Mouse (Mus musculus): ENCODE measurements around the gene Rps10. TPM values are rescaled to one million over a fixed set of nuclear protein-coding genes. Genes with fewer than 3 reads are reported as not detected.
A peak's percentile ranks its signal among the peaks of the same experiment; 100 is the strongest.

Gene Rps10
- 100 to 1,000 TPM; 495 to 504 TPM for total RNA-seq (2021)
- long read RNA-seq, experiment 1, transcript Rps10-203 (6 exons, 887 nt), result major isoform, 30 of 39 reads
- long read RNA-seq, experiment 1, partial matches to known transcripts, result 4 of 39 reads
- long read RNA-seq, experiment 1, other reads (novel, unspliced or antisense), result 2 of 39 reads
- long read RNA-seq, experiment 2, transcript Rps10-203 (6 exons, 887 nt), result major isoform, 48 of 54 reads
- long read RNA-seq, experiment 2, partial matches to known transcripts, result 3 of 54 reads
- long read RNA-seq, experiment 2, other reads (novel, unspliced or antisense), result 0 of 54 reads

DNA sequence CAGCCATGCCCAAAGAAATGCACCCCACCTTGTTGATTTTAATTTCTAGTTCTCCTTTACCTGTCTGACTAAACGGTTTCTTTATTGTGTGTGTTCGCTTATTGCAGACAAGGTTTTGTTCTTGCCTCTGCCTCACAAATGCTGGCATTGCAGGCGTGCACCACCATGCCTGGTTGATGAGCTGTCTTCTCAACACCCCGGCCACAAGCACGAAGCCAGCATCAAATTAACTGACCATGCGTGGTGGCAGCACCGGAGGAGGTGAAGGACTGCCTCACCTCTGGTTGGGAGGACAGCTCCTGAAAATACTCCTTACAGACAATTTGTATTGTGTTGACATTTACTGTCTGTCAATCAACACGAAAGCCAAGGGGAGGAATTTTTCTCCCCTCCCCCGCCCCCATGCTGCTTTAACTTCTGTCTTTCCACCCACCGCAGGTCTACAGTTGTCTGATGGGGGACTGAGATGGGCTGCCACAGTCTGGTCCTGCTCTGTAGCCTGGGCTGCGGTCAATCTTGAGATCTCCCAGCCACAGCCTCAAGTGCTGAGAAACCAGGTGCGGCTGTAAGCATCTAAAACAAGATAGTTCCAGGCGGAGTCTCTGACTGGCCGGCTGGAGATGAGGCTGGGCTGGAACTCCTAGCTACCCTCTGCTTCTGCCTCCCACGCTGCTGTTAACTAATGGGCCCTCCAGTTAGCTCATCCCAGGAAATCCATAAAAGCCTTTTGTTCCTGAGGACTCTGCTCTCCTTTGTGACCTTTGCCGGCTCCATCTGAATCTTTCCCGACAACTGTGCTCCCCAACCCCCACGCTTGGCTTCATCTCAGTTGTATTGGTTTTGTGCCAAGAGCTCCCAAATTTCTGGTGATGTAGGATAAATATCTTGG, at the start of gene Rps10:
Rps10 (minus strand) TSS at position 538 of the 889 bp plus-strand sequence.
- DNase-seq (ENCODE audit: low spot score in 2 of 2), result no peak

DNA sequence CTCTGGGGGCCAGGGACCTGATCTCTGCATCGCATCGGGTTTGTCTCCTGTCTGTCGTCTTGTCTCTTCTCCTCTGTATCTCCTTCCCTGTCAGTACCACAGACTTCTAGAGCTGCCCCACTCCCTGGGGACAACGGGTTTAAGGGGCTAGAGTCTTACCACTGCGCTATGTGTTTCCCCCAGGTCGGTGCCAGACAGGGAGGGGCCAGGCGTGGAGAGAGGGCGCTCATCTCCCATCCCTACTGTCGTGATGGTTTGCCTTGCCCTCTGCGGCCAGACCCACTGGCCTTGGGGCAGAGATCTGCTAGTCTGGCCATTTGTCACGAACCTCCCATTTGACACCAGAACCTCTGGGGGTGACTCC, 49.1 kb upstream of the Rps10 start:
- no peak for DNase-seq (ENCODE audit: low spot score in 2 of 2)
- Histone ChIP-seq H3K27ac (peak overlapping the region; percentile 97), H3K4me3 (peak overlapping the region; percentile 75)
- no peak for TF ChIP-seq CTCF (conservative IDR thresholded peaks at IDR 0.05)

More for the DNA sequence above, at the start of gene Rps10:
- Histone ChIP-seq H3K27ac (peak within 1 kb of the TSS; percentile 90), H3K4me3 (peak within 1 kb of the TSS; percentile 95)
- no peak for TF ChIP-seq CTCF (conservative IDR thresholded peaks at IDR 0.05)

DNA sequence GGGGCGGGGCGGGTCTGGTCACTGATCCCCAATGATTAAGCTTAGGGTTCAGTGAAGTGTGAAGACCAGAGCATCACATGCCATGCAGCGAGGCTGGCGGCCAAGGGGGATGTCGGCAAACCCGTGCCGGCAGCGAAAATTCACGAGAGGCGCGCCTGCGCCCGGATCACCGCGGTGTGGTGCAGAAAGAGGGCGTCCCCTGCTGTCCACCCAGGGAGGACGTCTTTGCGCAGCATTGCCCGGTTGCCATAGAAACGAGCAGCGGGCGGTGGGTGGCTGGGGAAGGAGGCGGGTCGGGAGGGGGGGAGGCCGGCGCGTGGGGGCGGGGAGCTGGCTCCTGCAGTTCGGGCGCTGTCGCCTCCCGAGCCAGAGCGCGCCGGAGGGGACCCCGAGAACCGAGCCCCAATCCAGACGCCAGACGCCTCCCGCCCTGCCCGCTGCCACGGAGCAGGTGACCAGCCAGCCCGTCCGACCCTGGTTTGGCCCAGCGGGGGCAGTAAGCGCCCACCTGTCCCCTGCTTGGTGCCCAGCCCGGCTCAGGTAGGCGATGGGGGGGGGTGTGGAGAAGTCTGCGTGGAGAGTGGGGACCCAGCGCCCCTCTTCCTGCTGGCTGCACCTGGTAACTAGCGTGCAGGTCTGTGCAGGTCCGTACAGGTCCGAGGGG, 48.5 kb upstream of the Rps10 start:
- H3K4me3 ChIP-seq, result peak overlapping the region; percentile 75
- peak; percentile 88 for DNase-seq (ENCODE audit: low spot score in 2 of 2)
- peak overlapping the region; percentile 97 for H3K27ac ChIP-seq
- peak; percentile 70 for TF ChIP-seq CTCF (conservative IDR thresholded peaks at IDR 0.05)

DNA sequence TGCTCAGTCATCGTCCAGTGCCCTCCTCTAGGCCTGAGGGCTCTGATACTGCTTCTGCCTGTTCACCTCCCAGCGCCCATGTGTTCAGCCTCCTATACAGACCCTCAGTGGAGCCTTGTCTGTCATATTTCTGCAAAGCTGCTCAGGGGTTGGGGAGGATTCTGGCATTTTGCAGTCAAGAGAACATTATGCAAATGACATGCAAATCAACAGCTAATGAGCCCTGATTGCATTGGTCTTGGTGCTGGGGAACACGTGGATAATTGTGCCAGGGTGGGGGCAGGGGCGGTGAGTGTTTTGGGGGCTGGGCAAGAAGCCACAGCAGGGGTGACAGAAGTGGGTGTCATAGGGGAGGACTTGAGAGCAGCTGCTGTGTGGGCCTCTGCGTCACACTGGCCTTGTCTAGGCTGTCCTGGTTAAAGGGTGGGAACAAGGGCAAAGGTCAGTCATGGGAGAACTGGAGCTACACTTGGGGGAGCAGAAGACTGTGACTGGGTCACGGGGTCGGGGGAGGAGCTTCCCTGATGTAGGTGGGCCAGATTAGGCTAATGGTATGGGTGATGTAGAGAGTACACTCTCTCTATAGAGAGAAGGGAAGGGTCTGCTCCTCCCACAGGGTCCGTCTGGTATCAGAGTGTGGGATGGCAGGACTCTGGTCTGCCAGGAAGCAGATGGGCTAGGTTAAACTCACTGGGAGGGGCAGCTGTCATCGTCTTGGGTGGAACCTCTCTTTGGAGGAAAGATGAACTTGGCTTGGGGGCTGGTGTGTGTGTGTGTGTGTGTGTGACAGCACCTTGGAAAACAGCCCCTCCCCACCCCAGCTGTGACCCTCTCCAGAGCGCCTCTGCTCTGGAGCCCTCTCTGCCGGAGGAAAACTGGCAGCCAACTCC, 42.7 kb upstream of the Rps10 start:
- Histone ChIP-seq H3K27ac (peak overlapping the region; percentile 85), H3K4me3 (no peak overlapping the region)
- DNase-seq (ENCODE audit: low spot score in 2 of 2), result peak; percentile 49 to 57
- TF ChIP-seq CTCF (conservative IDR thresholded peaks at IDR 0.05), result no peak

GRCm38 (mm10) chr17:27677756-27678155, 41.3 kb upstream of the Rps10 start:
- H3K4me3 ChIP-seq, result no peak overlapping the region
- TF ChIP-seq CTCF (conservative IDR thresholded peaks at IDR 0.05), result no peak
- peak overlapping the region; percentile 85 for H3K27ac ChIP-seq
- DNase-seq (ENCODE audit: low spot score in 2 of 2), result no peak

GRCm38 (mm10) chr17:27676270-27676669, 39.8 kb upstream of the Rps10 start:
- no peak for TF ChIP-seq CTCF (conservative IDR thresholded peaks at IDR 0.05)
- Histone ChIP-seq H3K4me3 (no peak overlapping the region), H3K27ac (peak overlapping the region; percentile 69; the same call in 1 of the 2 replicates)
- no peak for DNase-seq (ENCODE audit: low spot score in 2 of 2)

GRCm38 (mm10) chr17:27675453-27675852, 39.0 kb upstream of the Rps10 start:
- no peak for DNase-seq (ENCODE audit: low spot score in 2 of 2)
- peak overlapping the region; percentile 69 for H3K27ac ChIP-seq
- H3K4me3 ChIP-seq, result no peak overlapping the region
- peak; percentile 59 for TF ChIP-seq CTCF (conservative IDR thresholded peaks at IDR 0.05)

DNA sequence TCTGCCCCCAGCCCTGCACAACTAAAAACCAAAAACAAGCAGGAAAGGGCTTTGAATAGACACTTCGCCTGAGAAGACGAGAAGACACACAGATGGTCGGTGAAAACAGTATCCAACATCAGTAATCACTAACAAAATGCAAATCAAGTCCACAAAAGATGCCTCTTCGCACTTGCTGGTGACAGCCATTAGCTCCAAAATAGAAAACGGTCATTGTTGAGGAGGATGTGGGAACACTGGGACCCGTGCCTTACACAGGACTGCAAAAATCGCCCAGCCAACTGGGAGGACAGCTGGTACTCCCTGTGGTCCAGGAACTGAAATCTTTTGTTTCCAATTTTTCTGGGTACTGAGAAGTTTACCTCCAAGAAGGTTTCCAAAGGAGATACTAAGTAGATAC, 37.5 kb upstream of the Rps10 start:
- no peak for TF ChIP-seq CTCF (conservative IDR thresholded peaks at IDR 0.05)
- DNase-seq (ENCODE audit: low spot score in 2 of 2), result no peak
- no peak overlapping the region for H3K4me3 ChIP-seq
- peak overlapping the region; percentile 76 for H3K27ac ChIP-seq

GRCm38 (mm10) chr17:27671720-27672119, 35.3 kb upstream of the Rps10 start:
- no peak for DNase-seq (ENCODE audit: low spot score in 2 of 2)
- H3K4me3 ChIP-seq, result no peak overlapping the region
- H3K27ac ChIP-seq, result no peak overlapping the region
- peak; percentile 58 for TF ChIP-seq CTCF (conservative IDR thresholded peaks at IDR 0.05)

- Histone ChIP-seq H3K27ac (no peak overlapping the region), H3K4me3 (no peak overlapping the region)
- no peak for DNase-seq (ENCODE audit: low spot score in 2 of 2)
- no peak for TF ChIP-seq CTCF (conservative IDR thresholded peaks at IDR 0.05)
Measured at GRCm38 (mm10) chr17:27658767-27659166, 22.3 kb upstream of the Rps10 start.

GRCm38 (mm10) chr17:27657123-27657522, 20.7 kb upstream of the Rps10 start:
- TF ChIP-seq CTCF (conservative IDR thresholded peaks at IDR 0.05), result no peak
- peak overlapping the region; percentile 96 for H3K27ac ChIP-seq
- no peak for DNase-seq (ENCODE audit: low spot score in 2 of 2)
- H3K4me3 ChIP-seq, result peak overlapping the region; percentile 73

DNA sequence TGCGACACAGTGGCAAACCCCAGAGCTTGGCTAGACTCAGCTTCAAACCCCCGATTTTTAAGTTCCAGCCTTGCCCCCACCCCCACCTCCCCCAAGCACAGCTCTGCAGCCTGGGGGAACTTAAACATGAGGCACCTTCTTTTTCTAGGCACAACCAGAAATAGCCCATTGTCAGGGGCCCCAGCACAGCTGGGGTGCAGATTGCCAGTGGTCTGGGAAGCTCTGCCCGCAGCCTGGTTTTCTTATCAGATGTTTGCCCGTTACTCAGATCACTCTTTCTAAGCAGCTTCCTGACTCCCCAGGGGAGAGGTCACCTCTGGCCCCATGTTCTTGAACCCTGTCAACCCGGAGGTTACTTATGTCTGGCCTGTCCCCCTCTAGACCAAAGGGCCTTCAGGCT, 19.9 kb upstream of the Rps10 start:
- TF ChIP-seq CTCF (conservative IDR thresholded peaks at IDR 0.05), result no peak
- no peak for DNase-seq (ENCODE audit: low spot score in 2 of 2)
- peak overlapping the region; percentile 96 for H3K27ac ChIP-seq
- peak overlapping the region; percentile 73 for H3K4me3 ChIP-seq

Measured in layer of hippocampus, adult 2 months (tissue).